Mouse (Mus musculus): ENCODE data around the gene Phlpp1. TPM values are rescaled to one million over a fixed set of nuclear protein-coding genes. Genes with fewer than 3 reads are reported as not detected.
A peak's percentile ranks its signal among the peaks of the same experiment; 100 is the strongest.

Gene Phlpp1
- polyA plus RNA-seq, 1 experiment, result 27.0 TPM

DNA sequence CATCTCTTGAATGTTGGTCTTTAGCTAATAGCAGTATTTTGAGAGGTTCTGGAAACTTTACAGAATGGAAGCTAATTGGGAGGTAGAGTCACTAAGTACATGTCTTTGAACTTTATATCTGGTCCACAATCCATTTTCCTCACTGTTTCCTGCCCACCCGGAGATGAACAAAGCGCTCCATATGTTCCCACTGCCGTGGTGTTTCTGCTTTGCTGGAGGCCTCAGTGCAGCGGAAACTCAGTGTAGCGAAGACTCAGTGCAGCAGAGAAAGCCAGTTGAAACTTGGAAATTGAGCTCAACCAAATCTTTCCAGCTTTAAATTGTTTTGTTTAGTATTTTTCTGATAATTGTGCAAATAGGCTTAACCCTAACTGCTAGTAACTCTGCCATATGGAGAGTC lies 26.4 kb downstream of the Phlpp1 start:
- DNase-seq (ENCODE audit: low read depth), result peak; percentile 69

GRCm38 (mm10) chr1:106199109-106199508 lies 27.6 kb downstream of the Phlpp1 start:
- no peak for DNase-seq (ENCODE audit: low read depth)
- TF ChIP-seq CTCF (IDR thresholded peaks at IDR 0.05; ENCODE audit: borderline replicate concordance, extremely low read depth, insufficient read depth, insufficient read length) (no peak), POLR2A (IDR thresholded peaks at IDR 0.05; ENCODE audit: borderline replicate concordance, extremely low read depth, insufficient read depth, insufficient read length, poor library complexity, severe bottlenecking) (no peak)

More for the DNA sequence above, 26.4 kb downstream of the Phlpp1 start:
- no peak for TF ChIP-seq POLR2A (IDR thresholded peaks at IDR 0.05; ENCODE audit: borderline replicate concordance, extremely low read depth, insufficient read depth, insufficient read length, poor library complexity, severe bottlenecking)
- TF ChIP-seq CTCF (IDR thresholded peaks at IDR 0.05; ENCODE audit: borderline replicate concordance, extremely low read depth, insufficient read depth, insufficient read length), result no peak

DNA sequence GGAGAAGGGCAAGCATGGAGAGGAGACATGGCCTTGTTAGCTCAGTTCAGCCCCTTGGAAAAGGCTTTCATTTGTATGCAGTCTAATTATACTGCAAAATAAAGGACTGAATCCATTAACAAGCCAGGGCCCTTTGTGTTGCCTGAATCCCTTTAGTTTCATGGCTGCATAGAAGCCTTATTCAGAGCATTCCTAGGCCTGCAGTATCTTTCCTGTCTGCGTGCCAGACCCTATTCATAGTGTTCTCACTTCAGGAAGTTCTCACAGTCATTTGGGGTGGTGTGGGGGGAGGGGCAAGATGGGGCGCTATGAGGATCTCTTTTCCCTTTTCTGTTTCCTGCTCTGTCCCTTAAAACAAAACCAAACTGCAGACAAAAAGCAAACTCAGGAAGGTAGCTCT lies 28.1 kb downstream of the Phlpp1 start:
- peak; percentile 97 for DNase-seq (ENCODE audit: low read depth)
- TF ChIP-seq POLR2A (IDR thresholded peaks at IDR 0.05; ENCODE audit: borderline replicate concordance, extremely low read depth, insufficient read depth, insufficient read length, poor library complexity, severe bottlenecking), result no peak
- TF ChIP-seq CTCF (IDR thresholded peaks at IDR 0.05; ENCODE audit: borderline replicate concordance, extremely low read depth, insufficient read depth, insufficient read length), result no peak

GRCm38 (mm10) chr1:106201025-106201424 lies 29.5 kb downstream of the Phlpp1 start:
- DNase-seq (ENCODE audit: low read depth), result no peak
- no peak for TF ChIP-seq CTCF (IDR thresholded peaks at IDR 0.05; ENCODE audit: borderline replicate concordance, extremely low read depth, insufficient read depth, insufficient read length)
- no peak for TF ChIP-seq POLR2A (IDR thresholded peaks at IDR 0.05; ENCODE audit: borderline replicate concordance, extremely low read depth, insufficient read depth, insufficient read length, poor library complexity, severe bottlenecking)

DNA sequence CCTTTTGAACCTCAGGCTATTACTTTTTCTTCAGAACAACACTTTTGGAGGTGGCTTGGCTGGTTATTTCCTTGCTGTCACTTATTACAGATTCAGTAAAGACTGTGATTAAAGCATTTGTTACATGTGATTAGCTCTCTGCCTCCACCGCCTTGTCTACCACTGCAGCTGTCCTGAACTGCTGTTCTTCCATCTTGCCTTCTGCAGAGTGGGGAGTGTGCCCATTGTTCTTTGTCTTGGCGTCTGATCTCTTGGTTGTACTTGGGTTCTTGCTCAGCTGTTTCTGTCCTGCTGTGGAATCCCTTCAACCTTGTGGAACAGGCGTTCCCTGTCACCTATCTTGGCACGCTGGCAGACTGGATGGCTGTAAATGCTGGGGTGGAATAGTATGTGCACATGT lies 30.4 kb downstream of the Phlpp1 start:
- no peak for TF ChIP-seq POLR2A (IDR thresholded peaks at IDR 0.05; ENCODE audit: borderline replicate concordance, extremely low read depth, insufficient read depth, insufficient read length, poor library complexity, severe bottlenecking)
- no peak for TF ChIP-seq CTCF (IDR thresholded peaks at IDR 0.05; ENCODE audit: borderline replicate concordance, extremely low read depth, insufficient read depth, insufficient read length)
- peak; percentile 84 for DNase-seq (ENCODE audit: low read depth)

- DNase-seq (ENCODE audit: low read depth), result no peak
- TF ChIP-seq POLR2A (IDR thresholded peaks at IDR 0.05; ENCODE audit: borderline replicate concordance, extremely low read depth, insufficient read depth, insufficient read length, poor library complexity, severe bottlenecking) (no peak), CTCF (IDR thresholded peaks at IDR 0.05; ENCODE audit: borderline replicate concordance, extremely low read depth, insufficient read depth, insufficient read length) (no peak)
Observed at GRCm38 (mm10) chr1:106203942-106204341, 32.4 kb downstream of the Phlpp1 start.

- peak; percentile 67 for DNase-seq (ENCODE audit: low read depth)
- no peak for TF ChIP-seq POLR2A (IDR thresholded peaks at IDR 0.05; ENCODE audit: borderline replicate concordance, extremely low read depth, insufficient read depth, insufficient read length, poor library complexity, severe bottlenecking)
- TF ChIP-seq CTCF (IDR thresholded peaks at IDR 0.05; ENCODE audit: borderline replicate concordance, extremely low read depth, insufficient read depth, insufficient read length), result no peak
Observed at GRCm38 (mm10) chr1:106204350-106204749, 32.8 kb downstream of the Phlpp1 start.

GRCm38 (mm10) chr1:106208581-106208980 lies 37.0 kb downstream of the Phlpp1 start:
- DNase-seq (ENCODE audit: low read depth), result no peak
- TF ChIP-seq CTCF (IDR thresholded peaks at IDR 0.05; ENCODE audit: borderline replicate concordance, extremely low read depth, insufficient read depth, insufficient read length) (no peak), POLR2A (IDR thresholded peaks at IDR 0.05; ENCODE audit: borderline replicate concordance, extremely low read depth, insufficient read depth, insufficient read length, poor library complexity, severe bottlenecking) (no peak)

GRCm38 (mm10) chr1:106210461-106210860 lies 38.9 kb downstream of the Phlpp1 start:
- DNase-seq (ENCODE audit: low read depth), result no peak
- no peak for TF ChIP-seq POLR2A (IDR thresholded peaks at IDR 0.05; ENCODE audit: borderline replicate concordance, extremely low read depth, insufficient read depth, insufficient read length, poor library complexity, severe bottlenecking)
- TF ChIP-seq CTCF (IDR thresholded peaks at IDR 0.05; ENCODE audit: borderline replicate concordance, extremely low read depth, insufficient read depth, insufficient read length), result no peak

- no peak for DNase-seq (ENCODE audit: low read depth)
- no peak for TF ChIP-seq POLR2A (IDR thresholded peaks at IDR 0.05; ENCODE audit: borderline replicate concordance, extremely low read depth, insufficient read depth, insufficient read length, poor library complexity, severe bottlenecking)
- no peak for TF ChIP-seq CTCF (IDR thresholded peaks at IDR 0.05; ENCODE audit: borderline replicate concordance, extremely low read depth, insufficient read depth, insufficient read length)
Observed at GRCm38 (mm10) chr1:106211146-106211545, 39.6 kb downstream of the Phlpp1 start.

DNA sequence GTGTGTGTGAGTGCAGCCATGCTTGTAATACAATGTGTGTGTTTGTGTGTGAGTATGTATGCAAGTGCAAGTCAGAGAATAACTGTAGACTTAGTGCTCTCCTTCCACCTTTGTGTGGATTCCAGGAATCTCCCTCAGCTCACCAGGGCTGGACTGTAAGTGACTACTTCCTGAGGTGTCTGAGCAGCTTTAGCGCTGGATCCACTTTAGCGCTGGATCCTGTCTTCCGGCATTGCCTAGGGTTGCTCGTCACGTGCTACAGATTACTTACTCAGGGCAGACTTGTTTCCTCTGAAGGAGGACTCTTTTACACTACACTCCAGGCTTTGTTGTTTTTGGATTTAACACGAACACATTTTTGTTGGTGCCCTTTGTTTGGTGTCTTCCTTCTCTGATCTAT lies 48.9 kb downstream of the Phlpp1 start:
- no peak for DNase-seq (ENCODE audit: low read depth)
- TF ChIP-seq POLR2A (IDR thresholded peaks at IDR 0.05; ENCODE audit: borderline replicate concordance, extremely low read depth, insufficient read depth, insufficient read length, poor library complexity, severe bottlenecking), result no peak
- no peak for TF ChIP-seq CTCF (IDR thresholded peaks at IDR 0.05; ENCODE audit: borderline replicate concordance, extremely low read depth, insufficient read depth, insufficient read length)

DNA sequence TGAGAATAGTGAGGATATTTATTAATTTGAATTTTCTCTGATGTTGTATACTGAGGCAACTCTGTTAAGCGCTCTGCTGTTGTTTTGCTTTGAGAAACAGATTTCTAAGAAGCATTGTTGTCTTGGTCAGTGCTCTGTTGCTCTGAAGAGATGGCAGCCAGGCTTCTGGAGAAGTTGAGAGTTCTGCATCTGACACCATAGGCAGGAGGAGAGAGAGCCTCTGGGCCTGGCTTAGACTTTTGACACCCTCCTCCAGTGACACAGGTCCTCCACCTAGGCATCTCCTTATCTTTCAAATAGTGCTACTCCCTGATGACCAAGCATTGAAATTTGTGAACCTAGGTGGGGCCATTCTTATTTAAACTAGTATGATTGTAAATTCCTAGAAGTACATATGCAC lies 49.8 kb downstream of the Phlpp1 start:
- TF ChIP-seq POLR2A (IDR thresholded peaks at IDR 0.05; ENCODE audit: borderline replicate concordance, extremely low read depth, insufficient read depth, insufficient read length, poor library complexity, severe bottlenecking), result no peak
- TF ChIP-seq CTCF (IDR thresholded peaks at IDR 0.05; ENCODE audit: borderline replicate concordance, extremely low read depth, insufficient read depth, insufficient read length), result no peak
- DNase-seq (ENCODE audit: low read depth), result no peak

Data from brain, embryonic 14.5 days (tissue).